Mouse (Mus musculus) Patski (cell line): ENCODE measurements around the gene Ky. TPM values are rescaled to one million over a fixed set of nuclear protein-coding genes. Genes with fewer than 3 reads are reported as not detected.

ENCODE experiments used
- ATAC-seq: fragments of 100-300 bp; one replicate; pipeline ENCODE4 v1.8.0; 2021
- CTCF ChIA-PET: fragments of 350-600 bp; sonication (Branson Sonifier 250); formaldehyde crosslinking; loops from one replicate; lab custom pipeline; 2022; ENCODE audit warnings: inconsistent platforms; lab: Charles Lee
- POLR2A ChIA-PET: fragments of 350-600 bp; sonication (Branson Sonifier 250); formaldehyde crosslinking; loops from one replicate; lab custom pipeline; 2022; ENCODE audit warnings: antibody characterized with exemption, inconsistent platforms; lab: Charles Lee
- DNase-seq: peaks from one replicate; pipeline ENCODE4 v3.0.0-alpha.2; 2011; ENCODE audit warnings: low read depth, low spot score
- H3K27me3 ChIP-seq: fragments of 371-371 bp; one replicate; pipeline ENCODE4 v1.5.1; 2021
- CTCF ChIP-seq: fragments of 100-300 bp; IDR thresholded peaks from one replicate; pipeline ENCODE4 v1.5.1; 2021
- in situ Hi-C: fragments of 300-500 bp; cut with MboI; formaldehyde crosslinking; loops from 3 replicates; pipeline ENCODE4 v1.11.1; 2018; ENCODE audit warnings: low pct_unique_long_range_greater_than_20kb, mixed read lengths
- polyA plus RNA-seq: library from polyadenylated mRNA; unstranded; gene quantifications from one replicate; pipeline ENCODE4 v1.2.3, GENCODE M21; 2021

Gene Ky
- polyA plus RNA-seq = not detected

- H3K27me3 ChIP-seq = peaks cover 48% of the 10 kb centered on the region
- ChIA-PET CTCF (no interaction called here), POLR2A (no interaction called here)
- ATAC-seq (no peak), DNase-seq (no peak)
- in situ Hi-C loops = no loop called here
- TF ChIP-seq CTCF = no peak
Measured at GRCm38 (mm10) chr9:102505700-102506585, at the start of gene Ky. Ky (plus strand) TSS chr9:102505750.

- CTCF ChIA-PET = no interaction called here
- TF ChIP-seq CTCF = no peak
- in situ Hi-C loops = no loop called here
- POLR2A ChIA-PET = no interaction called here
- peaks cover 34% of the 10 kb centered on the region for H3K27me3 ChIP-seq
- DNase-seq = no peak
- no peak for ATAC-seq
Measured at GRCm38 (mm10) chr9:102462251-102462650, 43.3 kb upstream of the Ky start.

- DNase-seq = no peak
- in situ Hi-C loops = no loop called here
- H3K27me3 ChIP-seq = peaks cover 44% of the 10 kb centered on the region
- no peak for TF ChIP-seq CTCF
- POLR2A ChIA-PET = interaction anchor here (0.7 kb wide), 1 partner anchor 58 kb away, joined by 3 read pairs; no protein-coding TSS in a partner anchor
- ATAC-seq = no peak
- CTCF ChIA-PET = interaction anchor here (1.2 kb wide), 1 partner anchor 11 kb away, joined by 3 read pairs; no protein-coding TSS in a partner anchor
Measured at GRCm38 (mm10) chr9:102465044-102465443, 40.5 kb upstream of the Ky start.

DNA sequence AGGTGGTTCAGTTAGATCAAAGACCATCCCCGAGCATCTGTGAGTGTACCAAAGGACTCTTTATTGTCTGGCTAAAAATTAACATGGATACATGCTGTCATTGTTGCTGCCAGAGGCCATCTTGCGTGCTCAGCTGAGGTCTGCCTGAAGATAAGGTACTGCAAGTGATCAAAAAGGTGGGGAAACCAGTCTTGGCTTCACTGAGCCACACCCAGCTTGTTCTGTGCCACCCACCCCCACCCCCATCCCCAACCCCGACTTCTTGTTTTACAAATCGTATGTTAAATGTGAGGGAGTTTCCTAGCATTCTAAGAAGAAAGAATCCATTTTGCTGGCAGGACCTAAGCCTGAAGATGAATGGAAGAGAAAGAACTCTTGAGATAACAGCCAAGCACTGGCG is 39.8 kb upstream of the Ky start:
- H3K27me3 ChIP-seq = peaks cover 41% of the 10 kb centered on the region
- DNase-seq = no peak
- ChIA-PET CTCF (interaction anchor here (1.2 kb wide), 1 partner anchor 11 kb away, joined by 3 read pairs; no protein-coding TSS in a partner anchor), POLR2A (no interaction called here)
- in situ Hi-C loops = no loop called here
- no peak for TF ChIP-seq CTCF
- no peak for ATAC-seq

GRCm38 (mm10) chr9:102470076-102470819 is 35.3 kb upstream of the Ky start:
- DNase-seq = no peak
- in situ Hi-C loops = no loop called here
- ChIA-PET POLR2A (no interaction called here), CTCF (no interaction called here)
- H3K27me3 ChIP-seq = peaks cover 27% of the 10 kb centered on the region
- TF ChIP-seq CTCF = no peak
- ATAC-seq = no peak

DNA sequence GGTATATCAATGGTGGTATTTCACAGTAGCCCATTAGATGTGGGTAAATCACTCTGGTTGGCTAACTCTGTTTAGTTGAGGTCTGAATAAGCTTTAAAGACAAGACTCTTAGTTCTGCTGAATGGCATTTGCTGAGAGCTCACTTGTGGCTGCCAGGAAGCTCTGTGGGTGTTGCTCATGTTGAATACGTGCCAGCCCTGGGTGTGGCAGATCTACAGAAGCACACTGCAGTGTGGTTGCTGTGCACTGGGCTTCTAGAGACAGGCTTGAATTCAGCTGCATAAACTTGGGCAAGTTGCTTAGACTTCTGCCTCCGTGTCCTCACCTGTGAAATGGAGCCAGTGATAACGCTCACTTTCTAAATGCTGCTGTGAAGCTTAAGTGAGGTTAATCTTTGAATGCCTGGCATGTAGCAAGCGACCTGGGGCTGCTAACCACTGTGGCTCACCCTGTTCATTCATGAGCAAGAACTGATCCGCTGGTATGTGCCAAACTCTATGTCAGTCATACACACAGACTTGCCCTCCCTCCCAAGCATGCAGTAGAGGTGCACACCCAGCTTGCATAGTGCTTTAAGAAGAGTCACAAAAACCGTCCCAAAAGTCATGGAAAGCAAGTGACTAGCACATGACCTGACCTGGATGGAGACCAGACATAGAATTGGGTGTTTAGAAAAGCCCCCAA is 27.6 kb upstream of the Ky start:
- CTCF ChIA-PET = interaction anchor here (1.0 kb wide), 1 partner anchor 12 kb away, joined by 3 read pairs; no protein-coding TSS in a partner anchor

GRCm38 (mm10) chr9:102478451-102478835 is 27.1 kb upstream of the Ky start:
- no peak for DNase-seq
- in situ Hi-C loops = no loop called here
- ChIA-PET POLR2A (no interaction called here), CTCF (no interaction called here)
- TF ChIP-seq CTCF = no peak
- ATAC-seq = no peak
- H3K27me3 ChIP-seq = peaks cover 16% of the 10 kb centered on the region

More for the DNA sequence above, 27.6 kb upstream of the Ky start:
- TF ChIP-seq CTCF = no peak
- POLR2A ChIA-PET = no interaction called here
- no peak for ATAC-seq
- in situ Hi-C loops = no loop called here
- DNase-seq = no peak
- peaks cover 16% of the 10 kb centered on the region for H3K27me3 ChIP-seq

DNA sequence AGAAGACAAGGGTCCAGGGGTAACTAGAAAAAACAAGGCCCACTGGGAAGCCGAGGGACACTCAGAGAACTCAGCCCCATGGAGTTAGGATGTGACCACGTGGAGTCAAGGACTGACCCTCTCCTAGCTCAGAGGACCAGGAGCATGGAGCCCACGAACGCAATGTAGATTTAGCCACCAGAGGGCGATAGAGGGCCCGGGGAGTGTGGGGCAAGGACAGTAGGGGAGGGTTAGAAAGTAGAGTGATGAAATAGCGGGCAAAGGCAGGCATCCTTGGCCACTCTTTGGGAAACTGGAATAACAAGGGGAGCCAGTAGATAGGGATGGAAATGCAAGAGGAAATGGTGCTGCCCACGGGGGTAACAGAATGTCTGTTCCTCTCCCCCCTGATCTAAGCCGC is 26.5 kb upstream of the Ky start:
- in situ Hi-C loops = no loop called here
- peaks cover 16% of the 10 kb centered on the region for H3K27me3 ChIP-seq
- DNase-seq = no peak
- no peak for ATAC-seq
- TF ChIP-seq CTCF = peak; percentile 55
- POLR2A ChIA-PET = no interaction called here
- CTCF ChIA-PET = no interaction called here

GRCm38 (mm10) chr9:102492031-102492795 is 13.3 kb upstream of the Ky start:
- in situ Hi-C loops = no loop called here
- H3K27me3 ChIP-seq = peaks cover 21% of the 10 kb centered on the region
- DNase-seq (no peak), ATAC-seq (no peak)
- ChIA-PET CTCF (no interaction called here), POLR2A (no interaction called here)
- no peak for TF ChIP-seq CTCF

- no peak for DNase-seq
- no peak for ATAC-seq
- in situ Hi-C loops = no loop called here
- CTCF ChIA-PET = no interaction called here
- POLR2A ChIA-PET = no interaction called here
- no peak for TF ChIP-seq CTCF
- H3K27me3 ChIP-seq = peaks cover 21% of the 10 kb centered on the region
Measured at GRCm38 (mm10) chr9:102493044-102493443, 12.5 kb upstream of the Ky start.
